17 mouse cellular contexts compared by ENCODE assay signal in the genomic region with DNA sequence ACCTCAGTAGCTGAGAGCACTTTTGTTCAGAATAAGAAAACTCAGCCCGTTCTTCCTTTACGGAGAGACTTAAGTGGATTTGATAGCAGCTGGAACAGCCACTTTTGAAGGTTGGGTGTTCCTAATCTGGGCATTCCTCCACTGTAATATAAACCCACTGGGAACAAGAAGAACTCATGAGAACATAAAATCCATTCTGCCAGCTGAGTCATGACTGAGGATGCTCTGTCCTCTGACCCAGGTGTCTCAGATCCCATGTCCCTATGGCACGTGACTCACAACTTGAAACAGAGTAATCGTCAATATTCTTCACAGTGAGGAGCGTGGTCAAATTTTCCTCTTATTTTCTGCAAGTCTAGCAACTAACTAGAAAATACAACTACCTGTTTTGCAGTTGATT.
"Had no signal": no experiment of that assay in that cellular context is flagged by ENCODE, and none has a peak within 500 bp of the region (broad histone marks: within the 10 kb centered on the region; RNA-seq: fewer than 3 reads in every experiment).

No protein-coding gene starts in this region.

- H3K4me2 ChIP-seq: neural tube, embryonic 12.5 days; neural tube, embryonic 13.5 days; neural tube, embryonic 15.5 days; stomach, embryonic 15.5 days had no signal

- H3K27me3 ChIP-seq: neural tube, embryonic 12.5 days; neural tube, embryonic 13.5 days; neural tube, embryonic 15.5 days; stomach, embryonic 15.5 days had no signal

- H3K9ac ChIP-seq: neural tube, embryonic 12.5 days; neural tube, embryonic 13.5 days; neural tube, embryonic 15.5 days; stomach, embryonic 15.5 days had no signal

- H3K36me3 ChIP-seq: neural tube, embryonic 12.5 days; neural tube, embryonic 13.5 days; neural tube, embryonic 15.5 days; stomach, embryonic 15.5 days had no signal

- H3K9me3 ChIP-seq: neural tube, embryonic 12.5 days; neural tube, embryonic 13.5 days; neural tube, embryonic 15.5 days; stomach, embryonic 15.5 days had no signal

- H3K4me1 ChIP-seq: neural tube, embryonic 12.5 days; neural tube, embryonic 13.5 days; neural tube, embryonic 15.5 days; stomach, embryonic 15.5 days had no signal

- H3K4me3 ChIP-seq: neural tube, embryonic 12.5 days; neural tube, embryonic 13.5 days; neural tube, embryonic 15.5 days; stomach, embryonic 15.5 days had no signal

- DNase-seq: retina, postnatal 1 day; right cerebral cortex, adult 18-20 months; right cerebral cortex, postnatal 14 days; right cerebral cortex, postnatal 25 days; right cerebral cortex, postnatal 4 days; spleen, adult 18-20 months; thymus, adult 18-20 months; thymus, adult 2 months; thymus, postnatal 14 days; thymus, postnatal 25 days; thymus, postnatal 36 days; thymus, postnatal 4 days had no signal

- H3K27ac ChIP-seq: neural tube, embryonic 12.5 days; neural tube, embryonic 13.5 days; neural tube, embryonic 15.5 days; stomach, embryonic 15.5 days; stomach, postnatal 0 days had no signal
